Mouse (Mus musculus) urinary bladder, adult 18-20 months (tissue): ENCODE measurements around the gene Rpa3.
A peak's percentile ranks its signal among the peaks of the same experiment; 100 is the strongest.

ENCODE experiments used
- DNase-seq, 2 experiments: peaks; one replicate each; pipeline ENCODE4 v3.0.0; 2022; ENCODE audit warnings: low spot score in 2 of 2, mixed read lengths in 2 of 2

The Rpa3 gene

DNA sequence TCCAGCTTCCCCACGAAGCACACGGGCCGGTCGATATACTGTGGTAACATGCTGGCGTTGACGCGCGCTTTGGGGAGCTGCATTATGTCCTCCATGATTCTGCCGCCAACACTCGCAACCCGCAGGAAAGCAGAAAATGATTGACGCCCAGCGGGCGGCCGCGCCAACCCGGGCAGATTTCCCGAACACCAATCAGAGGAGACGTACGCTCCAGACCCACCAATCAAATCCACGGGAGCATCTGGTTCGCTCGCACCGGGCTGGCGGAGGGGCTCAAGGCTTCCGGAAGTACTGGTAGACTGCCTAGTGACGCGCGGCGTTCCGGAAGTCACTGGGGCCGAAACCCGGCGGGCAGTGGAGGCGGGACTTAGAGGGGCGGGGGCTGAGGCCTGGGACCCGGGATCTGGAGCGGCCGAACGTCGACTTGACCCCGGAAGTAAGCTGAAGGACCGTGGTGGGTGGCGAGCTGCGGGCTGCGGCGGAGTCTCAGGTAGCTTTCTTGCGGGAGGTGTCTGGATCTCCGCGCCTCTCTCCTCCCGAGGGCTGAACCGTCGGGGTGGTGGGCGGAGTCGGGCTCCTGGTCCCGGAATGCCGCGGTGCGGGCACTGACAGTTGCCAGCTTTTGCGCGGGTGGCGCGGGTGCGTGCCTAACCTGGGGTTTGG, at the start of gene Rpa3, which contains the start of the genes Umad1 and Gm45062:
TSS of gene Rpa3 (minus strand) at position 170 of the 663 bp plus-strand sequence.
TSS of gene Umad1 (plus strand) at position 285 of the 663 bp plus-strand sequence.
TSS of gene Gm45062 (plus strand) at position 447 of the 663 bp plus-strand sequence.
- DNase-seq = peak; percentile 94 to 97

DNA sequence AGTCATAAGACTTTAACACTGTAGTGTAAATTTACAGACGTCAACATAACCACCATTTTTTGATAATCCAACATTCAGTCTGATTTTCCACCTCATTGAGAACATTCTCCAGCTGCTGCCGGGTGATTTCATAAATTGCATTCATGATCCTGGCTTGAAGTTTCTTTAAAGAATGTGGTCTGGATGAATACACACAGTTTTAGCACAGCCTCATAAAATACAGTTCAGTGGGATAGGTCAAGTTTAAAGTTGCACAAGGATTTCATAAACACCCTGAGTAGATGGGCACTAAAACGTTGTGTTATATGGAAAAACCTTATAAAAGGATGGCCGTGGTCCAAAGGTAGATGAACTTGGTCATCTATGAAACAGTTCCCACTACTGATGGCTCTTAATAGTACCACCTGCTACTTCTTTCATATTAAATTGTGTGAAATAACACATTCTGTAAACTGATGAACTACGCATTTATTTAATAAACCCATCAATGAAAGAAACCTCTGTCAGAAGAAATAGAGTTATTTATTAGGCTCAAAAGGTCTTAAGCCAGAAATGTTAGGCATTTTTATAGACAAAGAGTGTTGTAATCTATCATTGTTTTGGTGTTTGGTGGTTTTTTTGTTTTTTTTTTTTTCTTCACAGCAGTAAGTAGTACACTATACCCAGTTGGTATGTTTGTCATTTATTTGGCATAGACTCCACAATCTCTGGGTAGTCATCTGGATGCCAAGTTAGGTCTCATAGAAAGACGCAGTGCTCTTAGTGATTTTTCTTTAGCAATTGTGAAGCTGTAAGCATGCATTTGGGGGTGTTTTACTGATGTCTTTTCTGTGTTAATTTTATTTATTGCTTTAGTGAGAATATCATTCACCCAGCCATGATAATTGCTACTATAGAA, 49.2 kb upstream of the Rpa3 start:
- DNase-seq = no peak

DNA sequence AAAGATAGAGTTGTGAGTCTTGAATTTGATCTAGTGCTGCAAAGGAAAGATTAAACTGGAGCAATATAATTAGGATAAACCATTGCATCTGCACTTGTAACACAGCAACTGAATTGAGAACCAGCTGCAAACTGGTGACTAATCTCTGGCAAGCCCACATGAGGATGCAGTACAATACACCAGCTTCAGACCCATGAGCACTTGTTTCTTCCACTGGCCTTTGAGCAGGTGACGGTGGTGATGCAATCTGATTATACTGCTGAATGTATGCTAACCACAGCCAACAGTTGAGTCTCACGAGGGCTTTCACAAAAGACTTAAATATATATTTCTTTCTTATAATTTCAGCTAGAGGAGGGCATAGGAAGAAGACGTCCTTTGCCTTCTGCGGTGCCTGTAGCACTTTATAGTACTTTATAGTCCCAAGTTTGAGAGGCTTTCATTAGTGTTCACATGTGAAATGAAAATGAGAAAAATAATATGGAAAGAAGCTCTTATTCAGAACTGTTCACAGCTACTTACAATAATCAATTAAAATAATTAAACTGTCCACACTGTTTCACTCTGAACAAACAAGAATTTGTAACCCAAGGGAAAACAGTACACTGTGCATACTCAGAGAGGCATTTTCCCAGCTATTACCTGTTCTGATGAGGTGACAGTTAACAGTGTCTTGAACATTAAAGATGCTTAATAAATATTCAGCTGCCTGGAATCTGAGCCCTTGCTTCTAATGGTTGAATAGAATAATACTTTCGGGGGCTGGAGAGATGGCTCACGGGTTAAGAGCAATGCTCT, 40.3 kb upstream of the Rpa3 start:
- DNase-seq = no peak

DNA sequence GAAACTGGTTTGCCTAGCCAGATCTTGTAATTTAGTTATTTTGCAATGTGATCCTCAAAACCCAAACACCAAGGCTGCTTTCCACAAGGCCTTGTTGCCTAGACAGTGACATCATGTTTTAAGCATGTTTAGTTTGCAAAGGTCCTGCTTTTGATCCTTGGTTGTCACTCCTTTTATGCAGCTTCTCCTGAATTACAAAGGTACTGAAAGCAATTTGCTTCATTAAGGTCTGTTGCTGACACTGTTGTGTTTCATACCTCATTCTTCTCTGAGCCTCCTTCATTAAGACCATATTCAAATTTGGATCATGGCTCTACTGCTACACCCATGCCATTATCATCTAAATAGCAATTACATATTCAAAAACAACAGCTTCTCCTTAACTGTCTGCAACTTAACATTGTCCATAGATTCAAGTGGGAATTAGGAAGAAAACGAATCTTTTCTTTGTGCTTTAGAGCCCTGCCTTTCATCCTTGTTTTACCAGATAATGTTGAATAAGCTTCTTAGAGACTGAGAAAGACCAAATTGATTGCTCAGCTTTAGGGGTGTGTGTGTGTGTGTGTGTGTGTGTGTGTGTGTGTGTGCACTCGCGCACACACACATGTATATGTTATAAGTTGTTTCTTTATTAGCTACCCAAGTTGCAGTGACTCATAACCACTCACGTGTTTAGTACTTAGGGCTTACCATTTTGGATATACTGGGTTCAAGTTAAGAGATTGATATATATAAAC, 35.2 kb upstream of the Rpa3 start:
- DNase-seq = no peak

DNA sequence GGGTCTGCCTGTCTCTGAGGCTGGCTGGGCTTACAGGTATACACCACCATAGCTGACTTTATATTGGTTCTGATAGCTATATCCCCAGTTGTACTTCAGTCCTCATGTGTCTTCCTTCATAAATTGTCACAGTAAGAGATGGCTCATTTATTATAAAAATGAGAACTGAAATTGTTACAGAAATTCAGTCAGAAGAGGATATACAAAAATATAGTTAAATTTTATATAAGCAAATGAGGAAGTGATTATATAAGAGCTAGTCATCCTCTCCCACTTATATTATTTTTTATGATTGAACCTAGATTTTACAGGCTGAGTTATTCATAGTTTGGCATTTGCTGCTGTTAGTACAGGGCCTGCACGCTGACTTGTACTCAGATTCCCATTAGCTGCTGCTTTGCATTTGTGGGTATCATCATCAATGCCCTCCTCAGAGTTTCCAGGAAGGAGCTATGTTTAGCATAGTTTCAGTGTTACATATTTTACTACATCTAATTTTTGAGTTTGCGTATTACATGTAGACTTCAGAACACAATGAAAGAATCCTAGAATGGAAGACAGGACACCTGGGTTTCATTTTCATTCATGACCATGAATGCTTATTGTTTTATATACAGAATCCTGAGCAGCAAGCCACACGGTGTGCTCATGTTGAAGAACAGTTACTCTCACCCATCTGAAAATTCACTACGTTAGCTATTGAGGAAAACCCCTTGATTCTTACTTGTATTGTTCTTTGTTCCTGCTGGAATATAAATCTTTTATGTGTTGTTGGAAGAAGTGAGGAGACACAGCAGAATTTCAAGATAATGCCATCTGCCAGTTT, 30.0 kb upstream of the Rpa3 start:
- no peak for DNase-seq

DNA sequence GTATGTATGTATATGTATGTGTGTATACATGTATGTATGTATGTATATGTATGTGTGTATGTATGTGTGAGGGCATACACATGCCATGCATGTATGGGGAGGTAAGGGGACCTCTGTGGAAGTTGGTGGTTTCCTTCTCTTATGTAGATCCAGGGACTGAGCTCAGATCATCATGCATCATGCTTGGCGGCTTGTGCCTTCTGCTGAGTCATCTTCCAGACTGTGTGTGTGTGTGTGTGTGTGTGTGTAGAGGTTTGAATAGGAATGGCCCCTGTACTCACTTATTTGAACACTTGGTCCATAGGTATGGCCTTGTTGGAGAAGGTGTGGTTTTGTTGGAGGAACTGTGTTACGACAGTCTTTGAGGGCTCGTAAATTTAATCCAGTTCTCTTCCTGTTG, 27.2 kb upstream of the Rpa3 start:
- DNase-seq = no peak

DNA sequence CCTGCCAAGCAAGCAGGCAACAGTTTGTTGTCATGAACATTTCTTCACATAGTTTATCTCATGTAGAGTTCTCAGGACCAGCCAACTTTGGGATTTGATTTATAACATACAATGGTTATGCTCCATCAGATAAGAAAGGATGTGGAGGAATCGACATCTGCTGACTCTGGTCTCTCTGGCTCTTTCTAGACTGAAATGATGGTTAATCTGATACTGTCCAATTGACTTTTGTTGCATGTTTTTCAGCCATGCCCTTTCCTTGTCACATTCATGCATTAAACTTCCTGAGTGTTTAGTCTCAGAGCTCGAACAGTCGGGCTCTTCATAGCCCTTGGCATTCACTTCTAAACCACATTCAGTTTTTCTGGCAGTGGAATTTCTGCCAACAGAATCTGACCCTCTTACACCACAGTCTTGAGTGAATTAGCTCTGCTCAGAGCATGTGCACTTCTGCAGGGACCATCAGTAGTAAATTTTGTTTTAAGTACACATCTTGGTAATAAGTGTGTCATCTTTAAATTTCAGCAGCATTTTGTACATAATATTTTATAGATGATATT, 26.5 kb upstream of the Rpa3 start:
- DNase-seq = no peak

DNA sequence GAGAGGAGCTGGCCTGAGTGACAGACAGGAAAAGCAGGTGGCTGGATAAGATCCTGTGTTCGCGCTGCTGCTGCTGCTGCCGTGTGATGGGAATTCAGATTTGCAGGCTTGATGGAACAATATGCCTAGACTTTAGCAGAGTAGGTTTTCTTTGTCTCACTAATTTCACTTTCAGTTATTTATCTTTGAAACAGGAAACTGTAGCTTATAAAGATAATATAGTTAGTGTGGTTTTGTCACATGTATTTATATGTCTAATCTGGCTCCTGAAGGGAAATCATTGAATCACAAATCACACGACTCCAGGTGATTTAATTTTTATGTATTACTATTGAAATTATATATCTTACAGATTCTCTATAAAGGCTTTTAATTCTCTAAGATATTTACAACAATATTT, 24.3 kb upstream of the Rpa3 start:
- no peak for DNase-seq

DNA sequence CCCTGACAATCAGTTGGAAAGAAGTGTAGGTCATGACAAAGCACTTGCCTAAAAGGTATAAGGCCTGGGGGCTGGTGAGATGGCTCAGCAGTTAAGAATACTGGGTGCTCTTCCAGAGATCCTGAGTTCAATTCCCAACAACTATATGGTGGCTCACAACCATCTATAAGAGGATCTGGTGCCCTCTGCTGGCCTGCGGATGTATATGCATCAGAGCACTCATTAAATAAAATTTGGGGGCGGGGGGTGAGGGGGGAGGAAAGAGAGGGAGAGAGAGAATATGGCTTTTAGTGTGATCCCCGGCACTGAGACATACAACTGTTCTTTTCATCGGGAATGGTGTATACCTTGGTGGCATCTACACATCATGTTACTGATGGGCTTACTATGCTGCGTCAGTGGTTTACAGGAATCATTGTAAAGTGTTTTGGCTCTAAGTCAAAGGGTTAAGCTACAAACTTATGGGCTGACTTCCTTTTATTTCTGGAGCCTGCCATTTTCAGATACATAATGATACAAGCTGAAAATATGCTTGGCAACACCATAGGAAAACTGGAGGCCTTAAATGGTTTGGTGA, 19.5 kb upstream of the Rpa3 start:
- no peak for DNase-seq

DNA sequence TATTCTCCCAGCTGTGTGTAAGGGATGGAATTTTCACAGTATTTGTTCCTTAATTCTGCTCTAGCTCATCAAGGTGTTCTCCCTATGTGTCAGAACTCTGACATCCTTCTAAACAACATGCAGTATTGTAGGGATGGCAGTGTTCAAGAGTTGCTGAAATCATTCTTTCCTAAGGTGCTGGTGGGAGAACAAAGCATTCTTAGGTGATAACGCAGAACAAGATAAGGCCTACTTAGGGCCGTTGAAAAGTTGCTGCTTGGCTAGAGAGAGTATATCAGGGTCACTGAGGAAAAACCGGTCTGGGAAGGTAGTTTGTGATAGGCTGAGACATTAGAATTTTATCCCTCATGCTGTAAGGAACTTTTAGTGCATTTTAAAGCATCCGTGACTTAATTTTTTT, 17.5 kb upstream of the Rpa3 start:
- no peak for DNase-seq

DNA sequence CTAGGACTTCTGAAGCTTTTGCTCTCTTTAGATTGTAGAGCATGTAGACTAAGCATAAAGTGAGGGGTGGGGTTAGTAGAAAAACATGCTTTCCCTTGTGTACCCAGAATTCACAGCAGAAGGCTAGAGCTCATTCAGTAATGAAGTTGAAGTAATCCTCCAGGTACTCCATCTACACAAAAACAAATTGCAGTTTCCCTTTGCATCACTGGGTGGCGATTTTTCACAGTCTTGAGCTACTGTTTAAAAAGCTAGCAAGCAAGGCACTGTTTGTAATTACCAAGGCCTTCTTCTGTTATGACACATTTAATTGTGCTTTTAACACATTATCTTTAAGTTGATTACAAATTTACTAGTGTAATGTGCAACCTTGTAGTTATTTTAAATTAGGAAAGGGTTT, 16.1 kb upstream of the Rpa3 start:
- peak in 1 of 2 experiments; percentile 43 for DNase-seq

DNA sequence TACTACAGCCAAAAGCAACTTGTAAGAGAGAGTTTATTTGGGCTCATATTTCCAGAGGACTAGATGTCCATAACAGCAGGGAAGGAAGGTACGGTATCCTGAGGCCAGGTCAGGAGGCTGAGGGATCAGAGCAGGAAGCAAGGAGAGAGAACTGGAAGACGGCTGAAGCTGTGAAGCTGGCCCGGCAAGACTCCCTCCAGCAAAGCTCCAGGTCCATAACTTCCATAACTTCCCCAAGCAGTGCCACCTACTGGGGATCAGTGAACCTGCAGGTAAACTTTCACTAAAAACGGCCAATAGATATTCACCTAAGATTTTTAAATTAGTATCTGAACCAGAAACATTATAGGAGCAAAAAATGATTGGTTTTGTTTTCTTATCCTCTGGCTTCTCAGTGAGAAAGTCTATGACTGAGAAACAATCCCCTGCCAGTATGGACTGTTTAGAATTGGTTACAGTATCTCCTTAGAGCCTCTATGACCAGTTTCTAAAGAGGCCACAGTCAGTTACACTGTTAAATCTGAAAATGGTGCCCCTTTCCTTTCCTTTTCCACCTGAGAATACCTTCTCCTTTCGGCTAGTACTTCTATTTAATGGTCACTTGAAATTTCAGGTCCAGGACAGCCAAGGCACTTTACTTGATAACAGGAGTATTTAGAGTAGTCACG, 15.5 kb upstream of the Rpa3 start:
- peak; percentile 21 to 26 for DNase-seq

DNA sequence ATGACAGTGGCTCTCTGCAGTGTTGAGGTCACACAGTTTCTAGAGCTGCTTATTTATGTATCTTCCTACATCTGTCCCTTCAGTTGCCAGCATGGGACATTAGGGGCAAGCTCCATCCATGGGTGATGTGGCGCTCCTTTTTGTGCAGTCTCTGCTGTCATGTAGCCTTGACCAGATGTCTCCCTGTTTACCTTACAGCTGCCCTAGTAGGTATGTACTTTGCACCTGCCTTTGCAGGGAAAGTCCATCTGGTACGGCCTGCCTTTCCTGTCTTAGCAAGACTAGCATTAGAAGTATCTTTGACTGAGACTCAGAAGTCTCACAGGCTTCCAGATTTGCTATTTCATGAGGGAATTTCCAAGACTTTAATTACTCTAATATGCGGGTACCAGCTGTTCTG, 12.1 kb upstream of the Rpa3 start:
- DNase-seq = no peak

DNA sequence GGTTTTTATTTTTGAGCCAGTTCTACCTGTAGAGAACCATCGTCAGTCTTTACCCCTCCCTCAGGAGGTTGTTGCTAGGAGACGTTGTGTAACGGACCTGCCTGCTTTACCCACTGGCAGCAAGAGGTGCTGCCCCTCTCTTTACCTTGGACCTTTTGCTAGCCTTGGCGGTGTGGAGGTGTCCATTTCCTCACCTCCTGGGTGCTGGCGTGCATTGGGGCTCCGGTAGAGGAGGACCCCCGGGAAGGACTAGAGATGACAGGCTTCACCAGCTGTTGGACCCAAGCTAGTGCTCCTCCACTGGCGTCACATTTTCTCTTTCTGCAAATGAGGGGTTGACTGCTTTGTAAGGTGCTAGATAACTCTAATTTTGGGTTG, 683 bp upstream of the Rpa3 start:
- no peak for DNase-seq

DNA sequence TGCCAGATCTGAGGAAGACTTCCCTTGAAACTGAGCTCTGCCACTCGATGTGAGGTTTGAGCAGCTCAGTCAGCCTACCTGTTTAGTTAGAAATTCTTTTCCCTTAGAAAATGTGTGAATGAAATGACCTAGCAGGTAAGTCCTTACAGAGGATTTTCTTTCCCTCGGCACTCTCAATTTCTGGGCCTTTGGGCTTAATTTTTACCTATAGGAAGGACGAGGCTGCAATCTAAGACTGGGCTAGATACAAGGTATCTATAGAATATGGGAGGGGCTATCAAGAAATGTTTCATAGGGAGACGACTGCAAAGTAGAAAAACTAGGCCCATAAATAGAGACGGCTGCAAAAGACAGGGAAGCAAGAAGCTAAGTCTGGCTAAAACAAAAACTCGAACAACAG, 657 bp downstream of the Rpa3 start:
- no peak for DNase-seq

DNA sequence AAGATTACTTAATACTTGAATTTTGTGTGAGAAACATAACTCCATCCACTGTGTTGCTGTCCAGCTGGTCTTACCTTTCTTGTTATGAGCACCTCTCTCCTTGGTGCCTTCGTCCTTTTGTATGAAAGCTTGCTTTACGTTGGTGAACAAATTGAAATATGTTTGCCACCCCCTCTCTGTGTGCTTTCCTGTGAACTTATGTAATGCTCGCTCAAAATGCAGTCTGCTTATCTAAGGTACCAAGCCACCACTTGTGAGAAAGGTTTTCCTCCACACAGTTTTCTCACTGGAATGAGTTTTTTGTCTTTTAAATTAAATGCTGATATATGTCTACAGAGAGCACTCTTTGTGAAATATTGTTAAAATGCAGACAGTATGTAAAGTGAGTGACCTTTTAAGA, 30.4 kb downstream of the Rpa3 start:
- DNase-seq = no peak

DNA sequence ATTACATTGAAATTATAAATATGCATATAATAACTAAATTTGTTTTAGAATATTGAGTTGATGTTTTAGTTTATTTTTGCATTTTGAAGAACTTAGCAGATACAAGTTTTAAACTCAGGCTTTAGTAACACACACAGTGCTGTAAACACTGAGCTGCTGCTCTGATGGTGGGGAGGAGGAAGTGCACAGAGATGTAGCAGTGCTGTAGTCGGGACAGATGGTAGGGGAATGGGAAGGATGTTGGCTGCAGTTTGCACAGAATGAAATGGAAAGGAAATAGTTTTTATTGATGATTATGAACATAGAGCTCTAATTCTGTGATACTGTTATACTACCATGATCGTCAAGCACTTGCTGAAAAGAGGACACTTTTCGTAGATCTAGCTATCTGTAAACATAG, 31.9 kb downstream of the Rpa3 start:
- no peak for DNase-seq

DNA sequence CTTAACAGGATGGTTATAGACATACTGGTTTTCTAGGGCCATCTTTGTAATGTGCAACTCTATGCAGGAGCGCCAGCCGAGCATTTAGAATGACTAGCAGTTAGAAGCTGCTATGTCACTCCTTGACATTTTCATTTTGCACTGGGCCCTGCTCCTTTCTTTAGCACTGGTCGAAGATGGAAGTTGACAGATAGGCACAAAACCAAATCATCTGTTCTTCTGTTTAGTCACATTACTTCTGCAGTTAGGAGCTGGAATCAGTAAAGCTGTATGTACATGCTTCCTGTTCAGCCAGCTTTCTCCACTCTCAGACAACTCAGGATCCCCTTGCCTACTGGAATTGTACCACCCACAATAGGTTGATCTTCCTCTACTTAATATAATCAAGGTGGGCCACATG, 48.3 kb downstream of the Rpa3 start:
- DNase-seq = no peak

DNA sequence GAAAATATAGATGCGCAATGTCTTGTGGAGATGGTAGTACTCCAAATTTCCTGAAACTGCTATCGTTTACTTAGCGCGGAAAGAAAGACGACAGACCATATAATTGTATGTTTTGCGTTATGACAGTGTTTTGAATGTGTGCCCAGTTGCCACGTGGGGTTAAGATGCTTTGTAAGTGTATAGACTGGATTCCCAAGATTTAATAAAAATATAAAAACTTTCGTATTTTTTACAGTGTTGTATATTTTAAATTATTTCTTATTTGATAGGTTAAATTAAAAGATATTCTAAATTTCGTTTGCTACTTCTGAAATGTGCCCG, 49.1 kb downstream of the Rpa3 start:
- DNase-seq = no peak
